Mouse (Mus musculus) colon, adult 2 months (tissue): ENCODE data around the gene Upf1. TPM values are rescaled to one million over a fixed set of nuclear protein-coding genes. Genes with fewer than 3 reads are reported as not detected.

Source experiments
- polyA plus RNA-seq: library from polyadenylated mRNA; depleted of rRNA; stranded (reverse); fragments of >200 nt; gene quantifications from 2 replicates; pipeline ENCODE4 v1.2.3, GENCODE M21; 2012; rRNA removed

Upf1 gene
- polyA plus RNA-seq, result 39.4 and 51.9 TPM in 2 replicates

DNA sequence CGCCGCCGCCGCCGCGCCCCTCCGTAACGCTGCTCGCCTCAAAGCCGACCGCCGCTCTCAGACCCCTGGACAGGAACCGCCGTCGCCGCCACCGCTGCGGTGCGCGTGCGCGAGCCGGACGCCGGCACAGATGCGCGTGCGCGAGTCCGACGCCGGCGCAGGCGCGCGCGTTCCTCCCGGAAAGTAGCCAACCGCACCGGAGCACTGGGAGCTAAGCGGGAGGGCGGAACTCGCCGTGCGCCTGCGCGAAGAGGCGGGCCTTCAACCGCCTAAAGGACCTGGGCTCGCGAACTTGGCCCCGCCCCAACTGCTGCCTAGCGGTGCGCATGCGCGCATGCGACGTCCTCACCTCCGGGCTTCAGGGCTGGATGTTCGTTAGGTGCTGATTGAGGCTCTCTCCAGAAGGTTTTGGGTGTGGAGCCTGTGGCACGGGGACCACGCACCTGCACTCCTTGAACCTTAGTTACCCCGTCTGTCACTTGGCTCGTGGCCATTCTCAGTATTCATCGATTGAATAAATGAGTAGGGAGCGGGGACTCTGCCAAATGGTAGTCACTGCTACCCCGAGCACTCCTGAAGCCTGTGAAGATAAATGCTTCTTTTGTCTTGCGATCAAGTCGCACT is at the start of gene Upf1:
Gene Upf1, minus strand, starts transcription at position 85 of the 624 bp plus-strand sequence.

GRCm38 (mm10) chr8:70373397-70374317 is 20.6 kb upstream of the Upf1 start, which contains the start of gene Comp:
TSS of gene Comp (plus strand) at chr8:70373558.

DNA sequence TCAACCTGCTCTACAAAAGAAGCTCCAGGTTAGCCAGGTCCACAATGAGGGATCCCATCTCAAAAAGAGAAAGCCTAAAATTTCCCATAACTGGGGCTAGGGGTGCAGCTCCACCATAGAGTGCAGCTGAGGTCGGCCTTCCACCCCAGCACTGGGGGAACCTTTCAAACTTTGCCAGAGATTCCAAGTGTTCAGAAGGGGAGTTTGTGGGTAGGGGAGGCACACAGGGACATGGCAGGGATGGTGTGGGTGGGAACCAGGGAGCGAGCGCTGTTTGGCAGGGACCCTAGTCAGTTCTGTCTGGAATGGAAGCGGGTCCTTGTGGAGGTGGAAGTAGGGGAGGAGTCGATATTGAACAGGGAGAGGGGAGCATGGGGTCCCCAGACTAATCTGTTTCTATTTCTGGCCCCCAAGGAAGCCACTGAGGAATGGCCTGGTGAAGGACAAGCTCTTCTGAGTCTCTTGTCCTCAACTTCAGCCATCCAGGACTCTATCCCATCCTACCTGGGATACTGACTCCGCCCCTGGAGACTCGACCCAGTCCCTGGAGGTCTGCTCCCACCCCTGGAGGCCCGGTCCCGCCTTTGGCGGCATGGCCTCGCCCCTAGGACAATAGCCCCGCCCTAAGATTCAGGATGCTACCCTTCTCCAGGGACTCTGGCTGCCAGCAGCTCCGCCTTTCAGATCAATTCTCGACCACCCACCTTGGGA is 23.8 kb downstream of the Upf1 start, which contains the start of gene Gdf1:
Gene Gdf1, plus strand, starts transcription at position 694 of the 711 bp plus-strand sequence.

GRCm38 (mm10) chr8:70315624-70316510 is 37.2 kb downstream of the Upf1 start, which contains the start of gene Cers1:
TSS of gene Cers1 (plus strand) at chr8:70315775.

DNA sequence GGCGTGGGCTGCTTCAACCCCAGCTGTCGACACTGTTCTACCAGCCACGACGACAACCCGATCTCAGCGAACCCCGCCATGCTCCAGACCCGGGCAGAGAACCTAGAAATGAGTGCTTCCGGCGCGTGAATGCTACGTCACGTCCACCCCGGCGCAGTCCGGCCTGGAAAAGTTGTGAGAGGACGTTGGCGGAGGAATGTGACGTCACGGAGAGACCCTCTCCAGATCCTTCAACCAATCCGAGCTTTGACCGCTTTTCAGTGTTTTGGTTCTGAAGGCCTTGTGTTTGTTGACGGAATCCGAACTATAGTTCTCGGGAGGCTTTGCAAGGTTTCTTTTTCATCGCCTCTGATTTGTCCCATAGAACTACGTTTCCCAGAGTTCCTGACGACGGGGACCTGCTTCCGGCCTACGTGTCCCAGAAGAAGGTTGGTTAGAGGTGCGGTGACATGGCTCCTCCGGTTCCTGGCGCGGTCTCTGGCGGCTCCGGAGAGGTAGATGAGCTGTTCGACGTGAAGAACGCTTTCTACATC is 50.7 kb downstream of the Upf1 start, which contains the start of the genes Ddx49 and Cope:
Gene Ddx49, minus strand, starts transcription at position 132 of the 533 bp plus-strand sequence.
Gene Cope, plus strand, starts transcription at position 161 of the 533 bp plus-strand sequence.

GRCm38 (mm10) chr8:70282603-70283135 is 70.4 kb downstream of the Upf1 start, which contains the start of gene Homer3:
TSS of gene Homer3 (plus strand) at chr8:70282827.

Other genes starting within 250 kb of the Upf1 start
- 0.09 and 0.15 TPM in 2 replicates for gene Ncan, start 232.4 kb downstream of the Upf1 start, polyA plus RNA-seq
- 11.2 and 15.2 TPM in 2 replicates for gene Nr2c2ap, start 221.9 kb downstream of the Upf1 start, polyA plus RNA-seq
- 39.1 and 40.5 TPM in 2 replicates for gene Rfxank, start 214.1 kb downstream of the Upf1 start, polyA plus RNA-seq
- gene Borcs8, start 213.8 kb downstream of the Upf1 start, polyA plus RNA-seq, result 87.7 and 91.9 TPM in 2 replicates
- gene Mef2b, start 213.6 kb downstream of the Upf1 start, polyA plus RNA-seq, result 0.36 and 0.67 TPM in 2 replicates
- 132 and 143 TPM in 2 replicates for gene Tmem161a, start 180.9 kb downstream of the Upf1 start, polyA plus RNA-seq
- 23.6 and 29.4 TPM in 2 replicates for gene Slc25a42, start 141.0 kb downstream of the Upf1 start, polyA plus RNA-seq
- gene Sugp2, start 119.1 kb downstream of the Upf1 start, polyA plus RNA-seq, result 24.7 and 26.6 TPM in 2 replicates
- 18.5 and 20.5 TPM in 2 replicates for gene Armc6, start 118.8 kb downstream of the Upf1 start, polyA plus RNA-seq
- 14.8 and 15.3 TPM in 2 replicates for gene Homer3, start 70.5 kb downstream of the Upf1 start, polyA plus RNA-seq
- gene Ddx49, start 50.8 kb downstream of the Upf1 start, polyA plus RNA-seq, result 50.8 and 53.9 TPM in 2 replicates
- gene Cope, start 50.8 kb downstream of the Upf1 start, polyA plus RNA-seq, result 567 and 576 TPM in 2 replicates
- 1.2 and 1.3 TPM in 2 replicates for gene Cers1, start 37.5 kb downstream of the Upf1 start, polyA plus RNA-seq
- gene Gdf1, start 23.5 kb downstream of the Upf1 start, polyA plus RNA-seq, result 1.4 and 2.2 TPM in 2 replicates
- gene Comp, start 20.3 kb upstream of the Upf1 start, polyA plus RNA-seq, result 0.34 and 1.3 TPM in 2 replicates
- gene Crtc1, start 86.3 kb upstream of the Upf1 start, polyA plus RNA-seq, result 18.2 and 20.8 TPM in 2 replicates
- 56.4 and 63.2 TPM in 2 replicates for gene Klhl26, start 123.7 kb upstream of the Upf1 start, polyA plus RNA-seq
- gene Tmem59l, start 134.1 kb upstream of the Upf1 start, polyA plus RNA-seq, result 4.8 TPM in 2 replicates
- gene Crlf1, start 139.9 kb upstream of the Upf1 start, polyA plus RNA-seq, result 4.5 and 6.0 TPM in 2 replicates
- 161 and 243 TPM in 2 replicates for gene Rex1bd, start 153.5 kb upstream of the Upf1 start, polyA plus RNA-seq
- 633 and 1,054 TPM in 2 replicates for gene Uba52, start 157.5 kb upstream of the Upf1 start, polyA plus RNA-seq
- 577 and 594 TPM in 2 replicates for gene Fkbp8, start 174.4 kb upstream of the Upf1 start, polyA plus RNA-seq
- 59.9 and 67.3 TPM in 2 replicates for gene Kxd1, start 174.7 kb upstream of the Upf1 start, polyA plus RNA-seq
- gene Ell, start 186.2 kb upstream of the Upf1 start, polyA plus RNA-seq, result 35.1 and 39.9 TPM in 2 replicates
- 170 and 176 TPM in 2 replicates for gene Isyna1, start 241.1 kb upstream of the Upf1 start, polyA plus RNA-seq